Mouse (Mus musculus): ENCODE data around the gene Tsnax.
A peak's percentile ranks its signal among the peaks of the same experiment; 100 is the strongest.

Gene Tsnax

GRCm38 (mm10) chr8:125043935-125044334 is 31.1 kb downstream of the Tsnax start:
- DNase-seq = no peak

GRCm38 (mm10) chr8:125045760-125046159 is 33.0 kb downstream of the Tsnax start:
- no peak for DNase-seq

DNA sequence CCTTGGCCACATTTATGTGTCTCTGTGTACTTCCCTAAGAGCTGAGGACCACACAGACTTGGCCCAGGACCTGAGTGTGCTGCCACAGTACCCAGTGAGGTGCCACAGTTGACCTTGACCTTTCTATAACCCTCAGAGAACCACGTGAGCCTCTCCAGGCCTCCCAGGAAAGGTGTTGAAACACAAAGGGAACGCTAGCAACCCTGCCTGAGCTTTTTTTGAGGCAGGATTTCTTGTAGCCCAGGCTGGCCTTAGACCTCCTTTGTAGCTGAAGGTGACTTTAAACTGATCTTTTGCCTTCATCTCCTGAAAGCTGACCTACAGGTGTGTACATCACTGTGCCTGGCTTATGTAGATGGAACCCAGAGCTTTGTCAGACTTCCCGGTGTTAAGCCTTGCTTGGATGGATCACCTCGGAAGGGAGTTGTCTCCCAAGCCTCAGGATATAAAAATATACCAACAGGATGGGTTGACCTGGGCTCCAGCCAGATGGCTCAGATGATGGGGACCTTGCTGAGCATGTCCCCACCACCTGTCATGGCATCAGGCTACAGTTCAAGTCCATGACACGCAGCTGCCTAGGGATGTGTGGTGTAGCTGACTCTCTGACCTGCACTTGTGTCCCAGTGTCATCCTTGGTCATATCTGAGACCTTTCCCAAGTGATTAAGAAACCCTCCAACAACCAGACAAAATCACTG is 36.4 kb downstream of the Tsnax start:
- no peak for DNase-seq

DNA sequence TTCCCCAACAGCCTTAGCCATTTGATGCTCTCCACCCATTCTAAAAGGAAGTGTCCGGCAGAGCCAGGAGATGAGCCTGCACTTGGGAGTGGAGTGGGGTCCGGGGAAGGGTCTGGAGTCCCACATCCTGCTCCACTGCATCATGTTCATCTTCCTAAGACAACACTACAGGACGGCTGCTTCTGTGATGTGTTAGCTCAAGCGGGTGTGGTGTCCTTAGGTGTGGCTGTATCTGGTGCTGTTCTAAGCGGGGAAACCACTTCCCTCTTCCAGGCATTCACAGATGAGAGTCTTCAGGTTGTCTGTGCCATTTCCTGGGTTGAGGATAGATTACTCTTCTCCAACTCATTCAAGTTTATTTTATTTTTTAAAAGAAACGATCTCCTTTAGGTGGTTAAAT is 37.0 kb downstream of the Tsnax start:
- DNase-seq = no peak

DNA sequence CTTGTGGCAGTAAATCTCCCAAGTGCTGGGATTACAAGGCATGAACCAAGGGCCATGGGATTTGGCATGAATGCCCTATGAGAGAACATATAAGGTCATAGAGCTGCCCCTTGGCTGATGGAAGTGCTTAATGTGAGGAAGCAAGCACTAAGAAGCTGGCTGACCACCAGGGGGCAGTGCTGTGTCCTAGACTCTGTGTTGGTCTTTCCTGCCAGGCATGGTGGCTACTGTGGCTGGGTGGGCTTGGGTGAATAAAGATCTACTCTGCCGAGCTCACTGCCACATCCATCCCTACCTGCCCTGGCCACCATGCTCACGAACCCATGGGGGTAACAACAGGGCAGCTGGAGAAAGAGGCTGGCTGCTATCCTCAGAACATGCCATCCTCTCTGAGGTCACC is 39.2 kb downstream of the Tsnax start:
- peak; percentile 17 for DNase-seq

DNA sequence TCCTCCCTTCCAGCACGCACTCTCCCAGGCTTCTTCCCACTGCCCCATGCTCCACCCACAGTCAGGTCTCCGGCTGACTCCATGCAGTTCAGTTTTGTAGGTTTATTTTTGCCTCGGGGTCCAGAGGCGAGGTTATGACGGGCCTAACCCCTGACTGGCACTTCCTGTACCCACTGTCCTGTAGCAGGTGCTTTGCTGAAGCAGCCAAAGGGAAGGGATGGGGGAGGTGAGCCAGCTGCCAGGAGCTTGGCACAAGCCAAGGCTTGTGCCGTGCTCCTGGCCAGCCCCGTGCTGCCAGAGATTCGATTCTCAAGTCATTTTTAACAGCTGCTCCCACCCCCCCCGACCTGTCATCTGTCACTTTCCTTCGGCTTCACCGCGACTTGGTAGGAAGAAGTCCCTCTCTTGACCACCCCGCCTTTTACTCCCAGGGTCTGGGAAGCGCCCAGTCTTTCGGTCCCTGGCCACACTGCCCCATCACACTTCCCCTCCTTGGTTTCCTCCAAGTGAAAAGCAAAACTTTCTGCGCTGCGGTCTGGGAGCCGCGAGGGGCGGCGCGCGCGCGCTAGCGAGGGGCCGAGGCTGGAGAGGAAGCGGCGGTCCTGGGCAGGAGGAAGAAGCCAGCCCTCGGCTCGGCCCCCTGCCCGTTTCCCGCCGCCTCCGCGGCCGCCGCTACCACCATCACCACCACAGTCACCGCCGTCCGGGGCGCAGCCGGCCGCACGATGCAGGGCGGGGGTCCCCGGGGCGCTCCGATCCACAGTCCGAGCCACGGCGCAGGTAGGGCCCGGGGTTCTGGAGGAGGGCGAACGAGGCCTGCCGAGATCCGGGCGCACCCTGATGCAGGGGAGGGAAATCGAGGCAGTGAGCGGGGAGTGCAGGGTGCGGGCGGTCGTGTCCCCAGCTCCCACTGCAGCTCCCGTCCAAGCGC is 41.0 kb downstream of the Tsnax start, which contains the start of gene Disc1:
Gene Disc1 (plus strand): TSS at position 691 of the 931 bp plus-strand sequence.
- no peak for DNase-seq

- DNase-seq = peak; percentile 12
These were observed 41.6 kb downstream of the Tsnax start for GRCm38 (mm10) chr8:125054436-125054810.

DNA sequence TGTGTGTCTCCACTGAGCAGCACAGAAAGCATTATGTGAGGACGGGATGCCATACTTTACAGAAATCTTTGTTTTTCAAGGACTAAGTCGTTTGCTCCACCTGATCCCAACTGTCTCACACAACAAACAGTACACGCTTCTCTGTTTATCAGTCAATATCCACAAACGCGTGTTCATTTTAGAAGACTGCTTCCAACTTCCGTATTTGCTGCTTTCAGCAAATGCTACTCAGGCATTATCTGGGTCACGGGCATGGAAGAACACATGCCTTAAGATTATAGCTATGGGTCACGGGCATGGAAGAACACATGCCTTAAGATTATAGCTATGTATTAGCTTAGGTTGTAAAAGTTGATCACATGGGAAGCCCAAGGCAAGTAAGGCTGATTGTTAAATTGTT is 48.1 kb downstream of the Tsnax start:
- DNase-seq = no peak

DNA sequence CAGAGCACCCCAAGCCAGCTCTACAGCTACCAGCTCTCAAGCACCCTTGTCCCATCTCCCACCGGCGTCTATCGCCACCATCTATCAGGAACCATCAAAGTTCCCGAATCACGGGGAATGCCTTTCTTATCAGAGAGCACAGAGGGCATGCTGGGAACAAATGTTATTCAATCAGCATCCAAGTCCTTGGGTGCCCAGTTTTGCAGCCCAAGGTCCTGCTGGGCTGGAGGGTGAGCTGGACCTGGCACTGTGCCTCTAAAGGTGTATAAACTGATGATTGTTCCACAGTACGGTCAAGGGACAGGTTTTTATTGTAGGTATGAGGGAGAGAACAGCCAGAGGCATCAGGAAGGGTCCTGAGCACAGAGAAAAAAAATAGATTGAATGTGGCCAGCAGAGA is 52.8 kb downstream of the Tsnax start:
- no peak for DNase-seq

DNA sequence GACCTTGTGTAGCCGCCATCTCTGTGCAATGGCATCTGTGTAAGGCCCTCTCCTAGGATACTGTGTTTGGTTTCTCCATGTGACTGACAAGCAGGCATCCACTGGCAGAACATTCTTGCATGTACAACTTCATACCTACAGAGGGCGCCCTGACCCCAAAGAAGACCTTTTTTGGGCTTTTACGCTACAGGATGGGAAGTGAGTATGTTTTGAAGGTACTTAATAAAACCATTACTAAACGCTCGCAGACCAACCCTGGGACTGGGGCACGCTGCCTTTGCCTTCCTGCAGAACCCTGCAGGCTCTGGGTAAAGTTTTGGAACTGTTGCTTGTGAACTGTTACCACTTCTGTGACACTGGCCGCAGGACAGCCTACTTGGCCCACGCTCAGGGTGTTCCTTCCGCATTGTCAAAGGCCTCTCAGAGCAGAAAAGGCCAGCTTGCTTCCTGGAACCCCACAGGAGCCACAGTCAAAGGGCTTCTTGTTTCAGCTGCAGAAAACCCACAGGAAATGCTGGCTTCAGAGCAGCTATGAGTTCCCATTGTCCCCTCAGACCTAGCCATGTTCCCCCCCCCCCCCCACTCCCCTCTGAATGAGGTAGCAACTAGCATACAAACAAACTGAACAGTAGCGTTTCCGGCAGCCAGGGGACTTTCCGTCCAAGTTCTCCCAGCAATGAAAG is 54.3 kb downstream of the Tsnax start:
- DNase-seq = peak; percentile 67

GRCm38 (mm10) chr8:125067596-125067960 is 54.8 kb downstream of the Tsnax start:
- peak; percentile 41 for DNase-seq

DNA sequence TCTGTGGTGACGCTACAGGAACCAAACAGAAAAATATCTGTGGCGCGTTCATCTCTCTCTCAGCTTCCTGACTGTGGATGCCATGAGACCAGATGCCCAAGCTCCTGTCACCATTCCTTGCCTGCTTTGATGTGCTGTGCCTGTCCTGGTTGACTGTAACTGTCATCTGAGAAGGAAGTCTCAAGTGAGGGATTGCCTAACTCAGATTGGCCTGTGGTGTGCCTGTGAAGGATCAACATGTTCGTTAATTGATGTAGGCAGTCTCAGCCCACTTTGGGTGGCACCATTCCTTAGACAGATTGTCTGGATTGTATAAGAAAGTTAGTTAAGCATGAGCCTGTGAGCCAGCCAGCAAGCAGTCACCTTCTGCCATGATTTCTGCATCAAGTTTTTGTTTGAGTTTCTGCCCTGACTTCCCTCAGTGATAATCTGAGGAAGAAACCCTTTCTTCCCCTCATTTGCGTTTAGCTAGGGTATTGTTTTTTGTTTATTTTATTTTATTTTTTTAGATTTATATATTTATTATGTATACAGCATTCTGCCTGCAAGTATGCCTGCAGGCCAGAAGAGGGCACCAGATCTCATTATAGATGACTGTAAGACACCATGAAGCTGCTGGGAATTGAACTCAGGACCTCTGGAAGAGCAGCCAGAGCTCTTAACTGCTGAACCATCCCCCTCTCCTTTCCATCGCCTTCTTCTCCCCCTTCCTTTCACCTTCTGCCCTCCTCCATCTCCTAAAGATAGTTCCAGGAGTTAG is 55.5 kb downstream of the Tsnax start:
- DNase-seq = no peak

- DNase-seq = no peak
These were observed 56.5 kb downstream of the Tsnax start for GRCm38 (mm10) chr8:125069304-125069703.

GRCm38 (mm10) chr8:125069733-125070132 is 56.9 kb downstream of the Tsnax start:
- DNase-seq = no peak

DNA sequence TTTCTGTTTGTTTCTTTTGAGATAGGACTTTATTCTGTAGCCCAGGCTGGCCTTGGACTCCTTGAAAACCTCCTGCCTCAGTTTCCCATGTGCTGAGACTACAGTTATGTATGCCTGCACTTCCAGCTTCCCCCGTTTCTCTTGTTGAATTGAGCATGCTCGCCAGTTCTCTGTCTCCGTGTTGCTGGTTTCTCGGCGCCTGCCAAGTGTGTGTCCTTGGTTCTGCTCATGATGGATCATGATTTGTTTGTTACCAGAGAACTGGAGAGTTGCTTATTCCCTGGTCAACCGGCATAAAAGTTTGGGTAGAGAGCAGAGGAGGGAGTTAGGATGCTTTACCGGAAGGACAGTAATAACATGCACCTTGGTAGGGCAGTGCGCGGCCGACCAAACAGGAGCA is 61.3 kb downstream of the Tsnax start:
- DNase-seq = no peak

DNA sequence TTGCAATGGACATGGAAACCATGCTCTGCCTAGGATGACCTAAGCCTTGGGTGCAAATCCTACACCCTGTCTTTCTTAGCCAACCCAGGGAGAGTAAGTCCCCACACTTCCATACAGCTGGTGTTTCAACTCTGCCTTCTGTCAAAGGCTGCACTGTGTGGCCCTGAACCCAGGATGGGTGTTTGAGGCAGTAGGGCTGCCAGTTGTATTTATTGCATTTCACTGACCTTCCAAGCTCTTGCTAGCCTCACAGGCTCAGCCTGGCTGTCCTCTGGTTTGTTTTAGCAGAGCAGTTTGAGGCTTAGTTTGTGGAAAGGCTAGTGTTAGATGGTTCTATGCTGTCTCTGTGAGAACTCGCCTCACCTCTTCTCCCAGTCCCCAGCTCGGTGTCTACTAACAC is 61.8 kb downstream of the Tsnax start:
- DNase-seq = no peak

GRCm38 (mm10) chr8:125075389-125075788 is 62.6 kb downstream of the Tsnax start:
- no peak for DNase-seq

DNA sequence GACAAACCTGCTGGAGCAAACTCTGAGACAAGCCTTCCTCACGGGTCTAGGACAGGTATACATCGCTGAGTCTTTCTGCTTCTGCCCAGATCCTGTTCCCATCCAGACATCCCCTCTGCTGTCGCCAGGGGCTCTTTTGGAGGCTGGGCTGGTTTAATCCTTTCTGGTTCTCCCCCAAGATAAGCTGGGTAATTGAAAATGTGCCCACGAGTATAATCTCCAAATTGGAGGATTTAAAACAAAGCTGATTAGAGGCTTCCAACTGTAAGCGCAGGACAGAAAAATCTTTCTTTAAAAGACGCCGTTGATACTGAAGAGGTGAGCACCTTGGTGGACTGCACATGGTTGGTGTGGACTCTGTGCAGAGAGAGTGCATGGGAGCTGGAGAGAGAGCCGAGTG is 64.5 kb downstream of the Tsnax start:
- no peak for DNase-seq

DNA sequence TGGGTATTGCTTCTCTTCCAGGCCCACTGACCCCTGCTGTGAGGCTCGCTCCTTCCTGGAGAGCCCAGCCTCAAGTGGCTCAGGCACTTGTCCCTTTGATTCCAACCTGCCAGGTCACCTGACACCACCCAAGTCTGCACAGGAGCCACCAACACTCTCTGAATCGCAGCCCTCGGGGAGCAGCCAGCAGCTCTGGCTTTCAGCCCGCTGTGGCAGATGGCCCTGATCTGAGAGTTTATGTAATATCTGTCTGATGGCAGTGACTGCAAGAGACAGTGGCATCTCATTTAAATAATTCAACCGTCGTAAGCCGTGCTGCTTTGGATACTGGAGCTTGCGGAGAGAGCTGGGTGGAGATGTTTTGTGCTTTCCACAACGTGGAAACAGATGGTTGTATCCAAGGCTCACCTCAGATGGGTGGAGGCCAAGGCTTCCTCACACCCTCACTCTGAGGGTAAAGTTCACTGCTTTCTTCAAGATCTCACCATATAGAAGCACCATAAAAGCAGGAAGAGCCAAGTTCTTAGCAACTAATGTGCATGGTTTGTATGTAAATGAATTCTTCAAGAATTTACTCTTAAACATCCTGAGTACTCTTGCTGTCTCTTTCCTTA is 66.1 kb downstream of the Tsnax start:
- DNase-seq = peak; percentile 34

DNA sequence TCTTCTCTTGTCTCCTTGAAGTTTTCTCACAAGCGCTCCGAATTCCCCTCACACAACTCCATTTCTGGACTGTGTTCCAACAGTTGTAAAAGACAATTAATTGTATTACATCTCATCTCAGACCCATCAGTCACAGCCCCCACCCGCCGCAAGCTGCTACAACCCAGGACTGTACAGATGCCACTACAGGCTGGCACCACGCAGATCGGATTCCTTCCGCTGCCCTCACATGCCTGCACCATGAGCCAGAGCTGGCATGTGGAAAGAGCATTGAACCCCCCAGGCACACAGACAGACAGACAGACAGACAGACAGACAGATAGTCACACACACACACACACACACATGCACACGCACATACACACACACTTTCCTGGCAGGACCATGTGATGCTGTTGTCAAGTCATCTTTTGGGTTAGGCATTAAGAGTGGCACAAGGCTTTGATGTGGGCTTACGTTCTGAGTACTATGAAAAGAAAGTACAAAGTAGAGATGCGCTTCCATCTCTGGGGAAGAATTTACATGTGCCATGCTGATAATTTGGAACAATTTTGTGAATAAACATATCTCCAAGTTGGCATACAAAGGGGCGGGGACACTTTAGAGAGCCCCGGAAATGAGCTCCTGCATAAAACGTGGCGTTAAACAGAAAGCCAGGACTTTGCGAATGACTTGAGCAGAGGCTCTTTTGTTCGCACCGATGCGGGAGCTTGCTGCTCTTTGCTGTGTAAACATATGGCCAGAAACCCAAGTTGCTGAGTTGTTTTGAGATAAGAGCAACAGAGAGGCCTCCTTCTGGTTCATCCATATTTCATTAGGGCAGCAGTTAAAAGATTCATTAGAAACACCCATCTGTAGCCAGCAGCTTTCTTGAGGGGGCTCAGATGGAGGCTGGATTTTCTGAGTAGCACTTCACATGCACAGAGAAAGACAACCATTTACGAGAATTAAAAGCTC is 67.9 kb downstream of the Tsnax start:
- DNase-seq = no peak

- DNase-seq = peak; percentile 44
These were observed 70.9 kb downstream of the Tsnax start for GRCm38 (mm10) chr8:125083746-125084145.

All from kidney, adult 11 months (tissue).